Mouse (Mus musculus): Measurements from ENCODE around the gene Rasgrp4. TPM values are rescaled to one million over a fixed set of nuclear protein-coding genes. Genes with fewer than 3 reads are reported as not detected.
"Not testable (repeated sequence)": the region's sequence is repeated elsewhere in the genome, so short reads cannot be mapped to it uniquely, and the experiment has no call there.

Gene Rasgrp4
- polyA plus RNA-seq, 2 experiments from 2014 or later: 1.1 to 3.2 TPM

GRCm38 (mm10) chr7:29180077-29180853 lies 45.6 kb downstream of the Rasgrp4 start, which contains the start of gene Psmd8:
Gene Psmd8, minus strand, starts transcription at chr7:29180701.
- peak; percentile 97 for ATAC-seq

DNA sequence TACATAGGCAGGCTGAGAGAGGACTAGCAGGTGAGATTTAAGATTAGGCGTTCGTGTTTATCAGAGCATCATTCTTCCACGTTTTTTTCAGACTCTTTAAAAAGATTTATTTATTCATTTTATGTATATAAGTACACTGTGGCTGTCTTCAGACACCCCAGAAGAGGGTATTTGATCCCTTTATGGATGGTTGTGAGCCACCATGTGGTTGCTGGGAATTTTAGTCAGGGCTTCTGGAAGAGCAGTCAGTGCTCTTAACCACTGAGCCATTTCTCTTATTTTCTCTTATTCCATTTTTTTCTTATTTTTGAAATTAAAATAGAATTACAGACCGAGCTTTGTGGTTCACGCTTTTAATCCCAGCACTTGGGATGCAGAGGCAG lies 46.2 kb downstream of the Rasgrp4 start:
- ATAC-seq: no peak

GRCm38 (mm10) chr7:29181323-29181722 lies 46.7 kb downstream of the Rasgrp4 start:
- not testable (repeated sequence) for ATAC-seq

- ATAC-seq: not testable (repeated sequence)
Observed at GRCm38 (mm10) chr7:29194230-29194629, 59.6 kb downstream of the Rasgrp4 start.

- ATAC-seq: no peak
Observed at GRCm38 (mm10) chr7:29202577-29202976, 67.9 kb downstream of the Rasgrp4 start.

Other genes with a start within 250 kb of the Rasgrp4 start
- 100 to 1,000 TPM in 1 of 2 experiments, 10 to 100 TPM in 1; 82.6 to 106 TPM for gene Actn4, start 172.5 kb upstream of the Rasgrp4 start, polyA plus RNA-seq (2017; shearing (Covaris generic))
- 100 to 1,000 TPM; 656 to 763 TPM for gene Eif3k, start 153.0 kb upstream of the Rasgrp4 start, polyA plus RNA-seq (2017; shearing (Covaris generic))
- gene Map4k1, start 152.8 kb upstream of the Rasgrp4 start, polyA plus RNA-seq (2017; shearing (Covaris generic)): 100 to 1,000 TPM in 1 of 2 experiments, 10 to 100 TPM in 1; 93.7 to 171 TPM
- under 1 TPM in 1 of 2 experiments, not detected in 1; 0.05 TPM for gene Ryr1, start 9.7 kb upstream of the Rasgrp4 start, polyA plus RNA-seq (2017; shearing (Covaris generic))
- 1 to 10 TPM; 8.3 to 9.4 TPM for gene Fam98c, start 21.4 kb downstream of the Rasgrp4 start, polyA plus RNA-seq (2017; shearing (Covaris generic))
- not detected for gene Ggn, start 35.4 kb downstream of the Rasgrp4 start, polyA plus RNA-seq (2017; shearing (Covaris generic))
- under 1 TPM in 1 of 2 experiments, not detected in 1; 0.42 TPM for gene Spred3, start 35.6 kb downstream of the Rasgrp4 start, polyA plus RNA-seq (2017; shearing (Covaris generic))
- 100 to 1,000 TPM; 163 to 175 TPM for gene Psmd8, start 45.9 kb downstream of the Rasgrp4 start, polyA plus RNA-seq (2017; shearing (Covaris generic))
- gene Catsperg1, start 79.2 kb downstream of the Rasgrp4 start, polyA plus RNA-seq (2017; shearing (Covaris generic)): under 1 TPM; 0.44 to 0.56 TPM
- 1 to 10 TPM; 2.5 to 5.3 TPM for gene Kcnk6, start 97.7 kb downstream of the Rasgrp4 start, polyA plus RNA-seq (2017; shearing (Covaris generic))
- gene Yif1b, start 103.5 kb downstream of the Rasgrp4 start, polyA plus RNA-seq (2017; shearing (Covaris generic)): 10 to 100 TPM; 58.4 to 71.7 TPM
- 1 to 10 TPM; 1.0 to 1.6 TPM for gene 2200002D01Rik, start 113.6 kb downstream of the Rasgrp4 start, polyA plus RNA-seq (2017; shearing (Covaris generic))
- gene Spint2, start 147.1 kb downstream of the Rasgrp4 start, polyA plus RNA-seq (2017; shearing (Covaris generic)): 10 to 100 TPM; 71.7 to 73.2 TPM
- not detected for gene Ppp1r14a, start 154.5 kb downstream of the Rasgrp4 start, polyA plus RNA-seq (2017; shearing (Covaris generic))
- gene Dpf1, start 169.1 kb downstream of the Rasgrp4 start, polyA plus RNA-seq (2017; shearing (Covaris generic)): not detected